Mouse (Mus musculus) liver, postnatal 0 days (tissue): Measurements from ENCODE around the gene Wdr17.

Experiments
- CTCF ChIP-seq: sonication (generic); IDR thresholded peaks from 2 replicates; pipeline ENCODE4 v1.5.1; 2016; ENCODE audit warnings: antibody characterized with exemption, low read depth
- EP300 ChIP-seq: IDR thresholded peaks from 2 replicates; pipeline ENCODE4 v1.6.1; 2016; ENCODE audit warnings: antibody characterized with exemption, low read depth, mild to moderate bottlenecking

DNA sequence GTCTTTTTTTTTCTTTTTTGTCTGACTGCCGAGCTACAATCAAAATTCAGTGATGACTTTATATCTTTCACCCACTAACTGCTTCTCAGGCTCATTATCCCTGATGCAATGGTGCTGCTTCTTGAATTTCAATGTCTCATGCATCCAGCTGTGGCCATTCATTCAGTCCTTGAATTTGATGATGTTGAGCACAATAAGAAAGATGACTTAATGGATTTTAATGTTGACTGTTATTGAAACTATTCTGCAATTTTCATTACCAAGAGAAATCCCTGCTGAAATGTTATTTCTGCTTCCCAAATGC is 22.3 kb downstream of the Wdr17 start:
- TF ChIP-seq EP300, result no peak
- TF ChIP-seq CTCF, result no peak
